Mouse (Mus musculus) midbrain, embryonic 14.5 days (tissue): ENCODE measurements around the gene Ska3. TPM values are rescaled to one million over a fixed set of nuclear protein-coding genes. Genes with fewer than 3 reads are reported as not detected.
"Not testable (repeated sequence)": the region's sequence is repeated elsewhere in the genome, so short reads cannot be mapped to it uniquely, and the experiment has no call there.

ENCODE experiments used
- ATAC-seq: fragments of 200-750 bp; cut with Nextera tagmentation; 2 replicates; pipeline ENCODE4 v1.8.0; 2017; ENCODE audit warnings: moderate number of reproducible peaks, moderate library complexity; ENCODE audit not compliant: low FRiP score, low TSS enrichment
- DNase-seq: peaks from one replicate; pipeline ENCODE4 v3.0.0-alpha.2; 2015
- H3K27ac ChIP-seq: fragments of 300-500 bp; sonication (generic); replicated peaks from 2 replicates; pipeline ENCODE4 v1.5.1; 2014; ENCODE audit warnings: mild to moderate bottlenecking, low read depth, low read length, moderate library complexity
- H3K27me3 ChIP-seq: fragments of 300-500 bp; sonication (generic); 2 replicates; pipeline ENCODE4 v1.6.1; 2014; ENCODE audit warnings: low read length, control low read depth, mixed read lengths; ENCODE audit not compliant: control insufficient read depth, insufficient read depth
- H3K36me3 ChIP-seq: fragments of 300-500 bp; sonication (generic); 2 replicates; pipeline ENCODE4 v1.6.1; 2014; ENCODE audit warnings: low read length, control low read depth; ENCODE audit not compliant: control insufficient read depth, insufficient read depth
- H3K4me1 ChIP-seq: fragments of 300-500 bp; sonication (generic); 2 replicates; pipeline ENCODE4 v1.6.1; 2014; ENCODE audit warnings: mild to moderate bottlenecking, antibody characterized with exemption, low read length, control low read depth; ENCODE audit not compliant: control insufficient read depth, insufficient read depth
- H3K4me2 ChIP-seq: fragments of 300-500 bp; sonication (generic); 2 replicates; pipeline ENCODE4 v1.6.1; 2014; ENCODE audit warnings: mild to moderate bottlenecking, low read length, moderate library complexity
- H3K4me3 ChIP-seq: fragments of 300-500 bp; sonication (generic); replicated peaks from 2 replicates; pipeline ENCODE4 v1.5.1; 2014; ENCODE audit warnings: low read depth, low read length
- H3K9ac ChIP-seq: fragments of 300-500 bp; sonication (generic); replicated peaks from 2 replicates; pipeline ENCODE4 v1.6.1; 2014; ENCODE audit warnings: mild to moderate bottlenecking, low read length, moderate library complexity
- H3K9me3 ChIP-seq: fragments of 300-500 bp; sonication (generic); 2 replicates; pipeline ENCODE4 v1.6.1; 2016; ENCODE audit warnings: low read length, control low read depth, mixed read lengths; ENCODE audit not compliant: control insufficient read depth
- WGBS: fragments of 180-500 bp; shearing (Covaris S2); extraction: QIAGEN DNeasy Blood & Tissue Kit; methylation state at CpG from one replicate; pipeline ENCODE4 v1.1.7; 2014; 5-methylcytosine and 5-hydroxymethylcytosine counted together
- polyA plus RNA-seq: library from polyadenylated mRNA; unstranded; fragments of >200 nt; fragmentation: Nextera tagmentation; extraction: Ambion mirVana; gene quantifications from 2 replicates; pipeline ENCODE4 v1.2.1, GENCODE M21; 2014

The Ska3 gene
- polyA plus RNA-seq, 1 experiment from 2014 or later: 8.6 TPM

DNA sequence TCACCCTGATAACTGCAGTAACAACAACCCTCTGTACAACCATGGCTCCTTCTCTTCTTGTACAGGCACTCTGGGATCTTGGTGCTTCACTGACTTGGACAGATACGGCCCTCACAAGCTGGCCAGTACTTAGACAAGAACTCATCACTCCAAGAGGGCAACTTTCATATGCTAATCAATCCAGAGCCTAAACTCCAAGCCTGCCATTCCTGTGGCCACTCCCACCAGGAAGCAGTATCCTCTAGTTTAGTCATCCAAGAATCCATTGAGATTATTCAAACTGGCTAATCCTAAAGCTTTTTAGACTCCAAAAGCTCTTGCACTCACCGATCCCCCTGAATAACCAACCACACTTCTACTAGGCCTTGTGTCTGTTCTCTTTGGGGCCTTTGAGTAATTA, 27.0 kb upstream of the Ska3 start:
- H3K4me2 ChIP-seq: no peak overlapping the region
- H3K9me3 ChIP-seq: no peaks in the 10 kb centered on the region
- 53% methylated on average over 2 of the region's 2 CpGs for WGBS
- ATAC-seq (no peak), DNase-seq (no peak)
- no peak overlapping the region for H3K27ac ChIP-seq
- no peaks in the 10 kb centered on the region for H3K4me1 ChIP-seq
- H3K36me3 ChIP-seq: peaks cover 43% of the 10 kb centered on the region
- H3K9ac ChIP-seq: no peak overlapping the region
- no peak overlapping the region for H3K4me3 ChIP-seq
- no peaks in the 10 kb centered on the region for H3K27me3 ChIP-seq

DNA sequence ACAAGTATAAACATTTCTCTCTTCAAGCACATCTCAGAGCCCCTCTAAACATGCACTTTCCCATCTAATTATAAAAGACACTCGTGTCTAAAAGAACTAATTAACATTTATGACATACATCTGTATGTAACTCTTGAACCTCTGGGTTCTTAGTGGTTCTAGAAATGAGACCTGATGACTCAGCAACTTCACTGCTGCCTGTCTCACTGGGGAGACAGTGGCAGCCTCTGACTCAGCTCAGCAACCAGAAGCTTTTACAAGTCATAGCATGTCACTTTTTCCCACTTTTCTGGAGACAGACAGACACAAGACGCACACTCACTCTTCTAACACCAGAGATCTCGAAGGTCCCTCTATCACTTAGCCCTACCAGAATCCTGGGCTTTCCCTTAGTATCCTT, 24.3 kb upstream of the Ska3 start:
- Histone ChIP-seq H3K36me3 (peaks cover 36% of the 10 kb centered on the region), H3K27me3 (no peaks in the 10 kb centered on the region), H3K27ac (no peak overlapping the region), H3K4me2 (no peak overlapping the region), H3K4me1 (no peaks in the 10 kb centered on the region), H3K9ac (no peak overlapping the region), H3K4me3 (no peak overlapping the region), H3K9me3 (no peaks in the 10 kb centered on the region)
- ATAC-seq: no peak
- no peak for DNase-seq
- 85% methylated on average over 3 of the region's 3 CpGs for WGBS

DNA sequence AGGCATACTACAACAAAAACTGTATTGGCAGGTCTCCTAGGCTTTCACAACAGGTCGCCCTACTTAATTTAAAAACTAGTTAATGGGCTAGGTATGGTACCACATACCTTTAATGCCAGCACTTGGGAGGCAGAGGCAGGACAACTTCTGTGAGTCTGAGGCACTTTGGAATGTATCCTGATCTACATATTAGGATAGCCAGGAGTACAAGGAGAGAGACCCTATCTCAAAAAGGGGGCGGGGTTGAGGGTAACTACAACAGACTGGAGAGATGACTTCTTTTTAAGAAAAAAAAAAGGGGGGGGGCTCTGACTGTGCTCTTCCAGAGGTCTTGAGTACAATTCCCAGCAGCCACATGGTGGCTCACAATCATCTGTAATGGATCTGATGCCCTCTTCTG, 22.7 kb upstream of the Ska3 start:
- H3K9ac ChIP-seq: no peak overlapping the region
- no peak for ATAC-seq
- H3K36me3 ChIP-seq: peaks cover 45% of the 10 kb centered on the region
- H3K9me3 ChIP-seq: no peaks in the 10 kb centered on the region
- DNase-seq: no peak
- no peak overlapping the region for H3K4me3 ChIP-seq
- H3K27me3 ChIP-seq: no peaks in the 10 kb centered on the region
- H3K4me2 ChIP-seq: no peak overlapping the region
- WGBS: 93% methylated on average over 2 of the region's 2 CpGs
- no peak overlapping the region for H3K27ac ChIP-seq
- H3K4me1 ChIP-seq: no peaks in the 10 kb centered on the region

DNA sequence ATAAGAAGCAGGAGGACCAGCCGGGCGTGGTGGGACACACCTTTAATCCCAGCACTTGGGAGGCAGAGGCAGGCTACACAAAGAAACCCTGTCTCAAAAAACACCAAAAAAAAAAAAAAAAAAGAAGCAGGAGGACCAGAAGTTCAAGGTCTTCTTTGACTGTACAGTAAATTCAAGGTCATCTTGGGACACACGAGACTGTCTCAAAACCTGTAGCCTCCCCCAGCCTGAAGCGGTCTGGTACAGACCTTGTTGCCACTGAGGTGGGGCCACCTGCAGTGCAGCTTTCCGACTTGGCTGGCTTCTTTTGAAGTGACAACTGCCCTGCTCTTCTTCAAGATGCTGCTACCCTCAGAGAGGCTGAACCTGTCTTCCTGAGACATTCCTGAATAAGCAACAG, 22.1 kb upstream of the Ska3 start:
- WGBS: 84% methylated on average over 5 of the region's 5 CpGs
- not testable (repeated sequence) for H3K9me3 ChIP-seq, H3K4me2 ChIP-seq, H3K4me1 ChIP-seq, DNase-seq, H3K27ac ChIP-seq, H3K9ac ChIP-seq, H3K4me3 ChIP-seq, H3K27me3 ChIP-seq, ATAC-seq
- peaks cover 43% of the 10 kb centered on the region for H3K36me3 ChIP-seq

DNA sequence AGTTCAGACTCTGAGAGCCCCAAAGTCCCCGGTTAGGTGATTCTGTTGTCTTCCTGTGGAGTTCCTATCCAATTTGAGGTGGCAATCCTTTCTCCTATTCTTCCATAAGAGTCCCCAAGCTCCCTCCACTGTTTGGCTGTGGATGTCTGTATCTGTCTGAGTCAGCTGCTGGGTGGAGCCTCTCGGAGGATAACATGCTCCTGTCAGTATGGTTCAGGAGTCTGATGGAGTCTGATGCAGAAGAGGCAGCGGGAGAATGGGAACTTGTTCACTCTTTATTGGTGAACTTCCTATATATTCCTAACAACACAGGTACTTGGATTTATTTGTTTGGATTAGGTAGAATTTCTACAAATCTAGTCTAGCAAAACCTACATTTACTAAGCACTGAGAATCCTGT, 18.6 kb upstream of the Ska3 start:
- no peak overlapping the region for H3K4me2 ChIP-seq
- peaks cover 47% of the 10 kb centered on the region for H3K36me3 ChIP-seq
- WGBS: 94% methylated on average over 3 of the region's 3 CpGs
- H3K4me3 ChIP-seq: no peak overlapping the region
- ATAC-seq (no peak), DNase-seq (no peak)
- H3K27ac ChIP-seq: no peak overlapping the region
- H3K27me3 ChIP-seq: no peaks in the 10 kb centered on the region
- H3K9me3 ChIP-seq: no peaks in the 10 kb centered on the region
- no peaks in the 10 kb centered on the region for H3K4me1 ChIP-seq
- H3K9ac ChIP-seq: no peak overlapping the region

DNA sequence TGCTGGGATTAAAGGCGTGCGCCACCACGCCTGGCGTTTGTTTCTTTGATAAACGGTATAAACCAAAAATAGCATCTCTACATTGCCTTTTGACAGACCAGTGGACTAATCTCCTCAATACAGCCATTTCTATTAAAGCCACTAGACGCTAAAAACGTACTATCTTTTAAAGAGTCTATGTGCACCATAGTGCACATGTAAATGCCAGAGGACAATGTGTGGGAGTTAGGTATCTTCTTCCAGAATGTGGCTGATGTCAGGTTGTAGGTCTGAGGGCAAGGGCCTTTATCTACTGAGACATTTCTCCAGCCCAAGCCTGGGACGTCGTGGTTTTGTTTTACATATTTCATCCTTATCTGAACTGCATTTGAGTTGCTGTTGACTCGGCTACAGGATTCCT, 9.2 kb upstream of the Ska3 start:
- no peaks in the 10 kb centered on the region for H3K4me1 ChIP-seq
- H3K4me3 ChIP-seq: no peak overlapping the region
- no peaks in the 10 kb centered on the region for H3K9me3 ChIP-seq
- no peak overlapping the region for H3K4me2 ChIP-seq
- H3K36me3 ChIP-seq: peaks cover 56% of the 10 kb centered on the region
- H3K27ac ChIP-seq: no peak overlapping the region
- DNase-seq: no peak
- no peak for ATAC-seq
- no peaks in the 10 kb centered on the region for H3K27me3 ChIP-seq
- no peak overlapping the region for H3K9ac ChIP-seq
- 94% methylated on average over 10 of the region's 10 CpGs for WGBS

DNA sequence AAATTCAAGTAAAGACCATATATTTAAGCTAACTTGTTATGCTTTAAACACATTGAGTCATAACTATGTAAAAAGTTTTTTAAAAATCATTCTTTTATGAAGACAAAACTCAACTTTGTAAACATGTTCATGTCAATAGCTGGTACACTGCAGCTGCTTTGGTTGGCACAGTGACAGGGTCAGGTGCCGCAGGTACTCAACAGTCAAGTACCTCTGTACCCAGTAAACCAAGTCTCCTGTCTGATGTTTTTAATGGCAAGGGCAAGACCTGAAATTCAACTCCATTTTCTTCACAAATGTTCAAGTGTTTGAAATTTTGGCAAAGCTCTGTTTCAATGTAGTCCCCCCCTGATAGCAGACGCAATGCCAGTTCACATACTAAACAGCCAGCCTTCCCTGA, 7.5 kb upstream of the Ska3 start:
- Histone ChIP-seq H3K36me3 (peaks cover 45% of the 10 kb centered on the region), H3K4me2 (no peak overlapping the region), H3K27ac (no peak overlapping the region), H3K4me3 (no peak overlapping the region), H3K27me3 (no peaks in the 10 kb centered on the region), H3K9me3 (no peaks in the 10 kb centered on the region), H3K9ac (no peak overlapping the region), H3K4me1 (no peaks in the 10 kb centered on the region)
- 100% methylated on average over 2 of the region's 2 CpGs for WGBS
- DNase-seq (no peak), ATAC-seq (no peak)

DNA sequence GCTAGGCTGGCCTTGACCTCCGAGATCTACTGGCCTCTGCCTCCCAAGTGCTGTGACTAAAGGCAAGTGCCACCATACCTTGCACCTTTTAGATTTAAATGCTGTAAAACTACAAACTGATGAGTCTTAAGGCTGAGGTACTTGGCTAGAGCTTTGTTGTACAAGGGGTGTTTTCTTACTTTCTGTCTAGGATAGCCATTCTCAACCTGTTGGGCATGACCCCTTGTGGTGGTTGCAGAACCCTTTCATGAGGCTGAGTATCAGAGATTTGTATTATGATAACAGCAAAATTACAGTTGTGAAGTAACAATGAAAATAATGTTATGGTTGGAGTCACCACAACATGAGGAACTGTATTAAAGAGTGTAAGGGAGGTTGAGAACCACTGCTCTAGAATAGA, 1.3 kb upstream of the Ska3 start:
- Histone ChIP-seq H3K4me1 (peaks cover 12% of the 10 kb centered on the region), H3K36me3 (no peaks in the 10 kb centered on the region; the same call in 1 of the 2 replicates), H3K27me3 (no peaks in the 10 kb centered on the region), H3K27ac (no peak overlapping the region), H3K9ac (peak overlapping the region; percentile 72), H3K4me3 (peak overlapping the region; percentile 78; the same call in 1 of the 2 replicates), H3K4me2 (peak overlapping the region; percentile 76), H3K9me3 (no peaks in the 10 kb centered on the region)
- ATAC-seq: no peak
- WGBS: 78% methylated on average over 1 of the region's 1 CpGs
- no peak for DNase-seq

DNA sequence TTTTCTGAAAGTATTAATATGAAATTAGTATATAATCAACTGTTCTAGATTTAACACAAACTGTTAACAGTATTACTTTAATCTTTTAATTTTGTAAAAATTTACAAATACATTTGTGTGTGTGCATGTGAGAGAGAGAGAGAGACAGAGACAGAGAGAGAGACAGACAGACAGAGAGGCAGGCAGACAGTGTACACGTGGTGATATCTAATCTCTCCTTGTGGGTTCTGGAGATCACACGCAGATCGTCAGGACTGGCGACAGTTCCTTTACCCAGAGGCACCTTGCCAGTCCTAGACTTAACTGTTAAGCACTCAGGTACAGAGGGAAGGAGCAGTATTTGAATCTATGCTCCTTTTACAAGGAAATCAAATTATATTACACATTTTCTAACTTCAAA, 5.1 kb downstream of the Ska3 start:
- Histone ChIP-seq H3K27me3 (no peaks in the 10 kb centered on the region), H3K36me3 (peaks cover 20% of the 10 kb centered on the region), H3K9ac (no peak overlapping the region), H3K4me3 (no peak overlapping the region), H3K9me3 (no peaks in the 10 kb centered on the region), H3K4me1 (0 out of 2 replicates have a peak, but pooled peaks cover 3% of the 10 kb centered on the region), H3K4me2 (no peak overlapping the region), H3K27ac (no peak overlapping the region)
- DNase-seq: no peak
- no peak for ATAC-seq
- 95% methylated on average over 4 of the region's 4 CpGs for WGBS
